Mouse (Mus musculus) cerebellum, postnatal 25 days (tissue): ENCODE measurements around the gene Gabrg3.
A peak's percentile ranks its signal among the peaks of the same experiment; 100 is the strongest.
"Not testable (repeated sequence)": the region's sequence is repeated elsewhere in the genome, so short reads cannot be mapped to it uniquely, and the experiment has no call there.

Experiments used
- DNase-seq, 2 experiments: peaks; one replicate each; pipeline ENCODE4 v3.0.0; 2021; ENCODE audit warnings: mixed read lengths in 2 of 2

The Gabrg3 gene

GRCm38 (mm10) chr7:57307337-57307736 lies 79.7 kb downstream of the Gabrg3 start:
- no peak for DNase-seq

GRCm38 (mm10) chr7:57296639-57297038 lies 90.3 kb downstream of the Gabrg3 start:
- no peak for DNase-seq

- DNase-seq, result no peak
Observed at GRCm38 (mm10) chr7:57294127-57294526, 92.9 kb downstream of the Gabrg3 start.

- DNase-seq, result peak in 1 of 2 experiments; percentile 20
Observed at GRCm38 (mm10) chr7:57293564-57293963, 93.4 kb downstream of the Gabrg3 start.

- no peak for DNase-seq
Observed at GRCm38 (mm10) chr7:57283186-57283585, 103.8 kb downstream of the Gabrg3 start.

- DNase-seq, result no peak
Observed at GRCm38 (mm10) chr7:57278841-57279240, 108.1 kb downstream of the Gabrg3 start.

GRCm38 (mm10) chr7:57260201-57260600 lies 126.8 kb downstream of the Gabrg3 start:
- no peak for DNase-seq

- DNase-seq, result no peak
Observed at GRCm38 (mm10) chr7:57258893-57259574, 128.0 kb downstream of the Gabrg3 start.

GRCm38 (mm10) chr7:57243981-57244380 lies 143.0 kb downstream of the Gabrg3 start:
- DNase-seq, result peak; percentile 5 to 23

GRCm38 (mm10) chr7:57214119-57214518 lies 172.9 kb downstream of the Gabrg3 start:
- no peak for DNase-seq

GRCm38 (mm10) chr7:57186015-57186414 lies 201.0 kb downstream of the Gabrg3 start:
- no peak for DNase-seq

- DNase-seq, result not testable (repeated sequence)
Observed at GRCm38 (mm10) chr7:57175891-57176545, 211.0 kb downstream of the Gabrg3 start.

GRCm38 (mm10) chr7:57166931-57167330 lies 220.1 kb downstream of the Gabrg3 start:
- DNase-seq, result no peak

- DNase-seq, result no peak
Observed at GRCm38 (mm10) chr7:57158211-57158610, 228.8 kb downstream of the Gabrg3 start.

GRCm38 (mm10) chr7:57153743-57154142 lies 233.2 kb downstream of the Gabrg3 start:
- DNase-seq, result no peak

- no peak for DNase-seq
Observed at GRCm38 (mm10) chr7:57150768-57151167, 236.2 kb downstream of the Gabrg3 start.

- DNase-seq, result no peak
Observed at GRCm38 (mm10) chr7:57138072-57138704, 248.8 kb downstream of the Gabrg3 start.

- DNase-seq, result no peak
Observed at GRCm38 (mm10) chr7:57133009-57133408, 254.0 kb downstream of the Gabrg3 start.

- DNase-seq, result no peak
Observed at GRCm38 (mm10) chr7:57132471-57132870, 254.5 kb downstream of the Gabrg3 start.

GRCm38 (mm10) chr7:57100065-57100464 lies 286.9 kb downstream of the Gabrg3 start:
- no peak for DNase-seq

GRCm38 (mm10) chr7:57082071-57082470 lies 304.9 kb downstream of the Gabrg3 start:
- no peak for DNase-seq

- DNase-seq, result peak in 1 of 2 experiments; percentile 1
Observed at GRCm38 (mm10) chr7:57071435-57072160, 315.4 kb downstream of the Gabrg3 start.

GRCm38 (mm10) chr7:57065398-57065797 lies 321.6 kb downstream of the Gabrg3 start:
- no peak for DNase-seq
